Mouse (Mus musculus): ENCODE measurements around the gene Bud13. TPM values are rescaled to one million over a fixed set of nuclear protein-coding genes. Genes with fewer than 3 reads are reported as not detected.

The Bud13 gene
- 1 to 10 TPM; 7.1 to 8.6 TPM for total RNA-seq (2021)
- long read RNA-seq, experiment 1, partial matches to known transcripts: 2 of 6 reads
- long read RNA-seq, experiment 1, other reads (novel, unspliced or antisense): 0 of 6 reads
- long read RNA-seq, experiment 2, transcript Bud13-201 (10 exons, 2,539 nt): major isoform, 5 of 10 reads
- long read RNA-seq, experiment 2, partial matches to known transcripts: 4 of 10 reads
- long read RNA-seq, experiment 2, other reads (novel, unspliced or antisense): 1 of 10 reads

- peak; percentile 90 to 91 for DNase-seq
- intact Hi-C loops (cut with DNase I): no loop called here
Observed at GRCm38 (mm10) chr9:46282631-46283436, at the start of gene Bud13. Bud13 (plus strand) TSS chr9:46283008.

GRCm38 (mm10) chr9:46235196-46235595, 47.6 kb upstream of the Bud13 start:
- no peak for DNase-seq
- intact Hi-C loops (cut with DNase I): no loop called here

GRCm38 (mm10) chr9:46235596-46235648, 47.4 kb upstream of the Bud13 start, which contains the start of gene Apoc3:
Apoc3 (minus strand) TSS chr9:46235636.
- intact Hi-C loops (cut with DNase I): no loop called here

GRCm38 (mm10) chr9:46235649-46236048, 47.2 kb upstream of the Bud13 start:
- intact Hi-C loops (cut with DNase I): no loop called here
- DNase-seq: no peak

More at GRCm38 (mm10) chr9:46235596-46235648, 47.4 kb upstream of the Bud13 start, which contains the start of gene Apoc3:
- DNase-seq: no peak

GRCm38 (mm10) chr9:46238850-46239249, 44.0 kb upstream of the Bud13 start:
- intact Hi-C loops (cut with DNase I): no loop called here
- no peak for DNase-seq

GRCm38 (mm10) chr9:46240526-46241153, 42.2 kb upstream of the Bud13 start, which contains the start of gene Apoa4:
Apoa4 (plus strand) TSS chr9:46240696.
- DNase-seq: no peak
- intact Hi-C loops (cut with DNase I): no loop called here

- intact Hi-C loops (cut with DNase I): no loop called here
- DNase-seq: no peak
Observed at GRCm38 (mm10) chr9:46241818-46242217, 41.0 kb upstream of the Bud13 start.

GRCm38 (mm10) chr9:46243122-46243521, 39.7 kb upstream of the Bud13 start:
- DNase-seq: no peak
- intact Hi-C loops (cut with DNase I): no loop called here

GRCm38 (mm10) chr9:46243584-46243983, 39.2 kb upstream of the Bud13 start:
- DNase-seq: no peak
- intact Hi-C loops (cut with DNase I): no loop called here

GRCm38 (mm10) chr9:46246752-46247324, 36.0 kb upstream of the Bud13 start:
- peak in 1 of 2 experiments; percentile 38 for DNase-seq
- intact Hi-C loops (cut with DNase I): loop anchor here (1.0 to 2.0 kb wide), 2 partner anchors 16 to 244 kb away; no protein-coding TSS in a partner anchor

- DNase-seq: no peak
- intact Hi-C loops (cut with DNase I): no loop called here
Observed at GRCm38 (mm10) chr9:46256177-46256576, 26.6 kb upstream of the Bud13 start.

GRCm38 (mm10) chr9:46256658-46257385, 26.0 kb upstream of the Bud13 start:
- intact Hi-C loops (cut with DNase I): no loop called here

GRCm38 (mm10) chr9:46257546-46257945, 25.3 kb upstream of the Bud13 start:
- intact Hi-C loops (cut with DNase I): no loop called here
- no peak for DNase-seq

More at GRCm38 (mm10) chr9:46256658-46257385, 26.0 kb upstream of the Bud13 start:
- no peak for DNase-seq

GRCm38 (mm10) chr9:46259111-46259510, 23.7 kb upstream of the Bud13 start:
- intact Hi-C loops (cut with DNase I): no loop called here
- no peak for DNase-seq

GRCm38 (mm10) chr9:46261131-46261530, 21.7 kb upstream of the Bud13 start:
- intact Hi-C loops (cut with DNase I): no loop called here
- no peak for DNase-seq

GRCm38 (mm10) chr9:46268343-46268873, 14.4 kb upstream of the Bud13 start, which contains the start of gene Apoa5:
Apoa5 (plus strand) TSS chr9:46268633.
- no peak for DNase-seq
- intact Hi-C loops (cut with DNase I): no loop called here

- no peak for DNase-seq
- intact Hi-C loops (cut with DNase I): no loop called here
Observed at GRCm38 (mm10) chr9:46269125-46269524, 13.7 kb upstream of the Bud13 start.

GRCm38 (mm10) chr9:46270782-46271181, 12.0 kb upstream of the Bud13 start:
- no peak for DNase-seq
- intact Hi-C loops (cut with DNase I): no loop called here

- no peak for DNase-seq
- intact Hi-C loops (cut with DNase I): no loop called here
Observed at GRCm38 (mm10) chr9:46272070-46272469, 10.7 kb upstream of the Bud13 start.

GRCm38 (mm10) chr9:46272677-46273454, 9.9 kb upstream of the Bud13 start, which contains the start of gene Zpr1:
Zpr1 (plus strand) TSS chr9:46273064.
- intact Hi-C loops (cut with DNase I): no loop called here
- DNase-seq: peak; percentile 78 to 82
